Mouse (Mus musculus): ENCODE measurements around the gene Bcl2l2. TPM values are rescaled to one million over a fixed set of nuclear protein-coding genes. Genes with fewer than 3 reads are reported as not detected.

Gene Bcl2l2
- polyA plus RNA-seq, 1 experiment: 25.9 TPM

GRCm38 (mm10) chr14:54885309-54885708 lies 2.1 kb downstream of the Bcl2l2 start:
- Histone ChIP-seq H3K27ac (ENCODE audit: insufficient read depth, low read depth, low read length) (no peak overlapping the region), H3K4me3 (ENCODE audit: insufficient read depth, low read length) (no peak overlapping the region), H3K4me1 (ENCODE audit: control insufficient read depth, insufficient read depth, low read length) (peaks cover 7% of the 10 kb centered on the region; the same call in 1 of the 2 replicates)
- TF ChIP-seq POLR2A (IDR thresholded peaks at IDR 0.05; ENCODE audit: borderline replicate concordance, low read depth, low read length) (no peak), CTCF (IDR thresholded peaks at IDR 0.05; ENCODE audit: low read depth, low read length) (no peak)

DNA sequence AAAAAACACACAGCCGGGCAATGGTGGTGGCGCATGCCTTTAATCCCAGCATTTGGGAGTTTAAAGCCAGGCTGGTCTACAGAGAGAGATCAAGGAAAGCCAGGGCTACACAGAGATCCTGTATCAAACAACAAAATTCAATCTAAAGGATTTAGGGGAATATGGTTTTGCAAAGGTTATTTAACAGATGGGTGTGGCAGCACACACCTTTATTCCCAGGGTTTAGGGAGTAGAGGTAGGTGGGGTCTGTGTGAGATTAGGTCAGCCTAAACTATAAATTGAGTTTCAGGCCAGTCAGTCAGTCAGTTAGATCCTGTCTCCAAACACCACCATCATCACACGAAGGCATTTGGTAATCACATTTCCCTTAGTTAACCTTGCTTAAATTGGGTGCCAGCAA lies 9.0 kb downstream of the Bcl2l2 start, which contains the start of gene Pabpn1:
Gene Pabpn1, plus strand, starts transcription at position 301 of the 400 bp plus-strand sequence.
- H3K4me3 ChIP-seq (ENCODE audit: insufficient read depth, low read length): peak within 1 kb of the TSS; percentile 74
- peak within 1 kb of the TSS; percentile 42; the same call in 1 of the 2 replicates for H3K27ac ChIP-seq (ENCODE audit: insufficient read depth, low read depth, low read length)
- TF ChIP-seq POLR2A (IDR thresholded peaks at IDR 0.05; ENCODE audit: borderline replicate concordance, low read depth, low read length) (no peak), CTCF (IDR thresholded peaks at IDR 0.05; ENCODE audit: low read depth, low read length) (no peak)
- H3K4me1 ChIP-seq (ENCODE audit: control insufficient read depth, insufficient read depth, low read length): peaks cover 7% of the 10 kb centered on the region

DNA sequence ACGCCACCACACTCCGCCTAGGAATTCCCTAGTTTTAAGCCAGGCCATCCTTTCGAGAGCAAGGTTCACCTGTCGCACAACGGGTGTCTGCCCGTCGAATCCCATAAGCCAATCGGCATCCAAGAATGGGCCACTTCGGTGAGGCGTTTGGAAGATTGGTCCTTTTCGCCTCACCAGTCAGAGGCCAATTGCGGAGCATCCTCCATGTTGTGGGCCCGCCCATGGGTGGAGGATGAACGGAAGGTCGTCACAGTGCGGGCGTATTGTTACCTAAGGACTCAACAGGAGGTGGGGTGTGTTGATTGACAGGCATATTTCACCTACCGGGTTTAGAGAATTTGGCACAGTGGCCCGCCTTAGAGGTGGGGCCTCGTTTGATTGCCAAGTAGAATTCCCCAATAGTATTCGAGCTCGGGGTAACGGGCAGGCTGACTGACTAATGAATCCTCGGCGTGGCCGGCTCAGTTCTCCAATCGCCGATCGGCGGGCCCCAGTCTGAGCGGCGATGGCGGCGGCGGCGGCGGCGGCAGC lies 10.5 kb downstream of the Bcl2l2 start:
- no peak for TF ChIP-seq POLR2A (IDR thresholded peaks at IDR 0.05; ENCODE audit: borderline replicate concordance, low read depth, low read length)
- TF ChIP-seq CTCF (IDR thresholded peaks at IDR 0.05; ENCODE audit: low read depth, low read length): no peak
- peaks cover 7% of the 10 kb centered on the region for H3K4me1 ChIP-seq (ENCODE audit: control insufficient read depth, insufficient read depth, low read length)

GRCm38 (mm10) chr14:54894296-54895151 lies 11.3 kb downstream of the Bcl2l2 start:
- Histone ChIP-seq H3K27ac (ENCODE audit: insufficient read depth, low read depth, low read length) (peak overlapping the region; percentile 54), H3K4me1 (ENCODE audit: control insufficient read depth, insufficient read depth, low read length) (peaks cover 7% of the 10 kb centered on the region), H3K4me3 (ENCODE audit: insufficient read depth, low read length) (peak overlapping the region; percentile 81)
- TF ChIP-seq POLR2A (IDR thresholded peaks at IDR 0.05; ENCODE audit: borderline replicate concordance, low read depth, low read length) (no peak), CTCF (IDR thresholded peaks at IDR 0.05; ENCODE audit: low read depth, low read length) (no peak)

More for the DNA sequence above, 10.5 kb downstream of the Bcl2l2 start:
- Histone ChIP-seq H3K27ac (ENCODE audit: insufficient read depth, low read depth, low read length) (peak overlapping the region; percentile 42), H3K4me3 (ENCODE audit: insufficient read depth, low read length) (peak overlapping the region; percentile 74)

DNA sequence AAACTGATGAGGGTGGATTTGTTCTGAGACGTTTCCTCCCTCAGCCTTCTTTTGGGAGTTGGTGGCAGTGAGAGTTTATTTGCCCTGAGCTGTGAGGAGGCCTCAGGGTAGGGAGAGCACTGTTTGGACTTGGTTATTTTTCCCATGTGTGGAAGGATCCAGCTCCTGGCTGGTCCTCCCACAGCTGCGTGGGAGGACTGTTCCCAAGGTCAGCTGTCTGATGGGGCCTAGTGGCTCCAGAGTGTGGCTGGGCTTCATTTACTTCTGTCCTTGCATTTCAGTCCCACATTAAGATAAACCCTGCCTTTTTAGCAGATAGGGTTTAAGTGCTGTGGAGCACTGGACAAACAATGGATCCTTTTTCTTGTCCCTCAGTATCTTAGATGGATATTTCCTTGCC lies 14.3 kb downstream of the Bcl2l2 start:
- Histone ChIP-seq H3K4me3 (ENCODE audit: insufficient read depth, low read length) (no peak overlapping the region), H3K27ac (ENCODE audit: insufficient read depth, low read depth, low read length) (no peak overlapping the region), H3K4me1 (ENCODE audit: control insufficient read depth, insufficient read depth, low read length) (peaks cover 12% of the 10 kb centered on the region)
- TF ChIP-seq CTCF (IDR thresholded peaks at IDR 0.05; ENCODE audit: low read depth, low read length) (no peak), POLR2A (IDR thresholded peaks at IDR 0.05; ENCODE audit: borderline replicate concordance, low read depth, low read length) (no peak)

DNA sequence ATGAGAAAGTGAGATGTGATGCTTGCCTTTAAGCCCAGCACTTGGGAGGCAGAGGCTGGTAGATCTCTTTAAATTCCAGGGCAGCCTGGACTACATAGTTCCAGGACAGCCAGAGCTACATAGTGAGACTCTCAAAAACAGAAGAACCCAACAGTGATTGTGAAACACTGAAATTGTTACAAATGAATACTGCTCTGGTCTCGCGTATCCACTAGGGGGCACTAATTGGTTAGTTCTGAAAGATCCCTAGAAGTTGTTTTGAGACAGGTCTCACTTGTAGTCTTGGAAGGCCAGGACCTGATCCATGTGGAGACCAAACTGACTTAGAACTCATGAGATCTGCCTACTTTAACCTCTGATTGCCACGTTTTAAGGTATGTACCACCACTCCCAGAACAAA lies 17.2 kb downstream of the Bcl2l2 start:
- TF ChIP-seq CTCF (IDR thresholded peaks at IDR 0.05; ENCODE audit: low read depth, low read length) (no peak), POLR2A (IDR thresholded peaks at IDR 0.05; ENCODE audit: borderline replicate concordance, low read depth, low read length) (no peak)
- H3K27ac ChIP-seq (ENCODE audit: insufficient read depth, low read depth, low read length): no peak overlapping the region
- H3K4me1 ChIP-seq (ENCODE audit: control insufficient read depth, insufficient read depth, low read length): peaks cover 11% of the 10 kb centered on the region
- H3K4me3 ChIP-seq (ENCODE audit: insufficient read depth, low read length): no peak overlapping the region

GRCm38 (mm10) chr14:54903641-54904040 lies 20.5 kb downstream of the Bcl2l2 start:
- H3K4me1 ChIP-seq (ENCODE audit: control insufficient read depth, insufficient read depth, low read length): peaks cover 7% of the 10 kb centered on the region
- no peak overlapping the region for H3K27ac ChIP-seq (ENCODE audit: insufficient read depth, low read depth, low read length)
- no peak overlapping the region for H3K4me3 ChIP-seq (ENCODE audit: insufficient read depth, low read length)
- no peak for TF ChIP-seq CTCF (IDR thresholded peaks at IDR 0.05; ENCODE audit: low read depth, low read length)
- no peak for TF ChIP-seq POLR2A (IDR thresholded peaks at IDR 0.05; ENCODE audit: borderline replicate concordance, low read depth, low read length)

DNA sequence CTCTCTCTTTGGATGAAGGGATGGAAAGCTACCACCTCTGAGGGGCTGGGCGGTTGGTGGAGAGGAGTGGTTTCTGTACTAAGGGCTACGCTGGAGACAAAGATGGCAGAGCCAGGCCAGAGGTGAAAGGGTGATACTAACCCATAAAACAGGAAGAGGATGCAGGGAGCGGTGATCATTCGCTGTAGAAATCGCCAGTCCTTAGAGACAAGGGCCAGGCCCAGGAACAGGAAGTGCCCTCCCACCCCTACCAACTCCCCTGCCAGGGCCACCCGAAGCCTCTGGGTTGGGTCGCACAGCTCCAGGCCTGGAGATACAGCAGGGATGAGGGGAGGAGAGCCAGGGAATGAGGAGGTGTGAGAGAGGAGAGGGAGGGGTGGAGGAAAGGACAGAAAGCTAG lies 25.5 kb downstream of the Bcl2l2 start:
- Histone ChIP-seq H3K27ac (ENCODE audit: insufficient read depth, low read depth, low read length) (no peak overlapping the region), H3K4me1 (ENCODE audit: control insufficient read depth, insufficient read depth, low read length) (no peaks in the 10 kb centered on the region), H3K4me3 (ENCODE audit: insufficient read depth, low read length) (no peak overlapping the region)
- no peak for TF ChIP-seq CTCF (IDR thresholded peaks at IDR 0.05; ENCODE audit: low read depth, low read length)
- no peak for TF ChIP-seq POLR2A (IDR thresholded peaks at IDR 0.05; ENCODE audit: borderline replicate concordance, low read depth, low read length)

DNA sequence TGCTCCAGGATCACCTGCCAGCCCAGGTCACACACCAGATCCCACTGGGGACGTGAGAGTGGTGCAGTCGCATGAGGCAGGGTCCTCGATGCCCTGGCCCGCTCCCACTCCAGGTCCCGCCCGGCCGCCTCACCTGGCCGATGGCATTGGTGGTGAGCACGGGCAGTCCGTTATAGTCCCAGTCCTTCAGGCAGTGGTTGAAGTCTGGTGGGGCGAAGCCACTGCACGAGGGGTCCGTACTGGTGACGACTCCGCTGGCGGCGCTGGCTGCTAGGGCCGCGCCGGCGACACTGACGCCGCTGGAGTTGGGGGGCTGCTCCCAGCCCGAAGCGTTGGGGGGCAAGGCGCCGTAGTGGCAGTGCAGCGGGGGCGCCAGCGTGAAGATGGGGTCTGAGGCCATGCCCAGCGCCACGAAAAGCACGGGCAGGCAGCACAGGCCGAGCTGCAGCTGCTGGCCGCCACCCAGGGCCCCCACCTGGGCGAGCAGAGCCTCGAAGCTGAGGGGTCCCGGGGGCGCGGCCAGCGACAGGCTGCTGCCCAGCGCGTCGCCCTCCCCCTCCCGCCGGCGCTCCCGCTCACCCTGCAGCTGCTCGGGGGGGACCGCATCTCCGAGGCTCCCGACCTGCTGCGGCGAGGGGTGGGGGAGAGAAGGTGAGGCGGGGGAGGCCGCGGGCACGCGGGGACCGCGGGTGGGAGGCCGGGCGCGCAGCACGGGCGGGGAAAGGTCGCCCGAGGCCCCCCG lies 29.1 kb downstream of the Bcl2l2 start:
- Histone ChIP-seq H3K4me1 (ENCODE audit: control insufficient read depth, insufficient read depth, low read length) (no peaks in the 10 kb centered on the region), H3K27ac (ENCODE audit: insufficient read depth, low read depth, low read length) (no peak overlapping the region), H3K4me3 (ENCODE audit: insufficient read depth, low read length) (peak overlapping the region; percentile 53)
- TF ChIP-seq POLR2A (IDR thresholded peaks at IDR 0.05; ENCODE audit: borderline replicate concordance, low read depth, low read length) (no peak), CTCF (IDR thresholded peaks at IDR 0.05; ENCODE audit: low read depth, low read length) (no peak)

Data from bone marrow macrophage, adult 2 months (primary cell).